Mouse (Mus musculus): ENCODE measurements around the gene Adam23. TPM values are rescaled to one million over a fixed set of nuclear protein-coding genes. Genes with fewer than 3 reads are reported as not detected.

Adam23 gene
- total and polyA plus RNA-seq, 3 experiments = 1.0 to 1.7 (median 1.4) TPM

DNA sequence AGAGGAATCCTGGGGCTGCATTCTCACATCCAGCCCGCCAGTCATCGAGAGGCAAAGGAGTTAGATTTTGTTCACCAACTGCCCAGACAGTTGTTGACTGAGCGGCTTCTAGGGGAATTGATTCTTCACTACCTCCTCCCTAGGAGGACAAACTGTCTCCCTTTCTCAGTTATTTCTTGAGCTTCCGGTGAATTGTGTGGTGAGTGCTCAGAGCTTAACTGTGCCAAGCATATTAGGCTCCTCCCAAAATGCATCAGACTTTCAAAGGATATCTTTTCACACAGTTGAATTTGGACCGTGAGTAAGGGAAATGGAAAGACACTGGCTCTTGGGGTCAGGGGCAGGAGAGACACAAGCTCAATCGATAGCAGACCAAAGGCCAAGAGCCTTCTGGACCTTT lies 39.0 kb downstream of the Adam23 start:
- Histone ChIP-seq H3K9ac (ENCODE audit: low read depth, low read length) (no peak overlapping the region), H3K4me1 (ENCODE audit: control insufficient read depth, insufficient read depth, low read length) (no peaks in the 10 kb centered on the region), H3K79me2 (replicated peaks; ENCODE audit: control insufficient read depth, insufficient read depth, low read length) (no peaks in the 10 kb centered on the region), H3K27ac (no peak overlapping the region), H3K36me3 (ENCODE audit: control insufficient read depth, insufficient read depth, low read length) (no peaks in the 10 kb centered on the region), H3K27me3 (ENCODE audit: control insufficient read depth, insufficient read depth, low read length) (no peaks in the 10 kb centered on the region), H3K4me3 (no peak overlapping the region)
- WGBS = 87% methylated on average over 6 of the region's 6 CpGs
- intact Hi-C loops (cut with DNase I) = loop anchor here (10.0 kb wide), 2 partner anchors 210 to 300 kb away; partner anchors contain the start of gene Zdbf2
- DNase-seq = no peak
- no peak for TF ChIP-seq EP300 (IDR thresholded peaks at IDR 0.05; ENCODE audit: insufficient read depth, low read depth, low read length)
- no peak for TF ChIP-seq CTCF (IDR thresholded peaks at IDR 0.05)
- TF ChIP-seq POLR2A (IDR thresholded peaks at IDR 0.05; ENCODE audit: insufficient read depth, low read depth, low read length) = no peak

DNA sequence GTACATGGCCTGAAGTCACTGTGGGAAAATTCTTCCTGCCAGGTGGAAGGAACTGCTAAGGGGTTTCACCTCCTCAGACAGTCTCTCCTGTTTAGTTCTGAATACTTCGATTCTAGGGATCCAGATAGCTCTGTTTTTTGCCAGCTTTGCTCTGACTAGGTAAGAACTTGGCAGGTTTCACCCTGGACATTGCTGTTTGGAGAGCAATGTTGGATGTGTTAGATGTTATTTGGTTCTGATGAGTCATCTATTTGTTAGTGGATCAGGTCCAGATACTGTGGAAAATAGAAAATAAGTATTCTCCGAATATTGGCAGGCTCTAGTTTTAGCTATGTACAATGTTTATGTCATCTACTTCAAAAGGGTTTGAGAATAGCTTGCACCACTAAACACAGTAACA lies 41.0 kb downstream of the Adam23 start:
- no peak overlapping the region for H3K27ac ChIP-seq
- DNase-seq = no peak

GRCm38 (mm10) chr1:63491001-63491400 lies 45.3 kb downstream of the Adam23 start:
- intact Hi-C loops (cut with DNase I) = no loop called here
- Histone ChIP-seq H3K27me3 (ENCODE audit: control insufficient read depth, insufficient read depth, low read length) (no peaks in the 10 kb centered on the region), H3K4me1 (ENCODE audit: control insufficient read depth, insufficient read depth, low read length) (no peaks in the 10 kb centered on the region), H3K4me3 (no peak overlapping the region), H3K27ac (no peak overlapping the region), H3K79me2 (replicated peaks; ENCODE audit: control insufficient read depth, insufficient read depth, low read length) (no peaks in the 10 kb centered on the region), H3K36me3 (ENCODE audit: control insufficient read depth, insufficient read depth, low read length) (no peaks in the 10 kb centered on the region), H3K9ac (ENCODE audit: low read depth, low read length) (no peak overlapping the region)
- 44% methylated on average over 1 of the region's 1 CpGs for WGBS
- no peak for DNase-seq
- no peak for TF ChIP-seq EP300 (IDR thresholded peaks at IDR 0.05; ENCODE audit: insufficient read depth, low read depth, low read length)
- TF ChIP-seq POLR2A (IDR thresholded peaks at IDR 0.05; ENCODE audit: insufficient read depth, low read depth, low read length) = no peak
- TF ChIP-seq CTCF (IDR thresholded peaks at IDR 0.05) = no peak

More for the DNA sequence above, 41.0 kb downstream of the Adam23 start:
- TF ChIP-seq EP300 (IDR thresholded peaks at IDR 0.05; ENCODE audit: insufficient read depth, low read depth, low read length) (no peak), CTCF (IDR thresholded peaks at IDR 0.05) (no peak), POLR2A (IDR thresholded peaks at IDR 0.05; ENCODE audit: insufficient read depth, low read depth, low read length) (no peak)
- Histone ChIP-seq H3K9ac (ENCODE audit: low read depth, low read length) (no peak overlapping the region), H3K4me3 (no peak overlapping the region), H3K4me1 (ENCODE audit: control insufficient read depth, insufficient read depth, low read length) (no peaks in the 10 kb centered on the region), H3K27me3 (ENCODE audit: control insufficient read depth, insufficient read depth, low read length) (no peaks in the 10 kb centered on the region), H3K36me3 (ENCODE audit: control insufficient read depth, insufficient read depth, low read length) (no peaks in the 10 kb centered on the region), H3K79me2 (replicated peaks; ENCODE audit: control insufficient read depth, insufficient read depth, low read length) (no peaks in the 10 kb centered on the region)
- WGBS = 69% methylated on average over 2 of the region's 2 CpGs
- intact Hi-C loops (cut with DNase I) = loop anchor here (10.0 kb wide), 2 partner anchors 212 to 302 kb away; partner anchors contain the start of gene Zdbf2

GRCm38 (mm10) chr1:63493325-63493724 lies 47.6 kb downstream of the Adam23 start:
- intact Hi-C loops (cut with DNase I) = no loop called here
- Histone ChIP-seq H3K36me3 (ENCODE audit: control insufficient read depth, insufficient read depth, low read length) (no peaks in the 10 kb centered on the region), H3K4me3 (no peak overlapping the region), H3K9ac (ENCODE audit: low read depth, low read length) (no peak overlapping the region), H3K4me1 (ENCODE audit: control insufficient read depth, insufficient read depth, low read length) (no peaks in the 10 kb centered on the region), H3K27ac (no peak overlapping the region), H3K27me3 (ENCODE audit: control insufficient read depth, insufficient read depth, low read length) (no peaks in the 10 kb centered on the region), H3K79me2 (replicated peaks; ENCODE audit: control insufficient read depth, insufficient read depth, low read length) (no peaks in the 10 kb centered on the region)
- TF ChIP-seq POLR2A (IDR thresholded peaks at IDR 0.05; ENCODE audit: insufficient read depth, low read depth, low read length) (no peak), EP300 (IDR thresholded peaks at IDR 0.05; ENCODE audit: insufficient read depth, low read depth, low read length) (no peak), CTCF (IDR thresholded peaks at IDR 0.05) (no peak)
- DNase-seq = no peak
- 49% methylated on average over 5 of the region's 5 CpGs for WGBS

DNA sequence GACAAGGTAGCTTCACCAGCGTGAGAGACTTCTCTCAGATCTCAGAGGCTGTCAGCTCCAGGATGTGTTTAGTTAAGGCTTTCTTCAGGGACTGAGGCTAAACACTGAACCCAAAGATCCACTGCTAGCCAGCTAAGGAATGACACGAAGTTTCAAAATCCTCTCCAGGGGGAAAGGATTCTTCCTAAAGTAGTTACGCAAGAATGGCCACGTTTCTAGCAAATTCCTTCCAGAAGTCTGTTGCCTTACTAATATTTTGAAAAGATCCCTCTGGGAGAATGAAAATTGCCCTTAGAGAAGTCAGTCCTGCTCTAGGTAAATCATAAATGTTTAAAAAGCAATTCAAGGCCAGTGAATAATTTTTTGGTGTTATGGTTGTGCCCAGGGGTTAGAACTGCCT lies 61.7 kb downstream of the Adam23 start:
- no peak overlapping the region for H3K9ac ChIP-seq (ENCODE audit: low read depth, low read length)
- no peaks in the 10 kb centered on the region for H3K4me1 ChIP-seq (ENCODE audit: control insufficient read depth, insufficient read depth, low read length)
- no peak overlapping the region for H3K4me3 ChIP-seq
- H3K27me3 ChIP-seq (ENCODE audit: control insufficient read depth, insufficient read depth, low read length) = no peaks in the 10 kb centered on the region
- TF ChIP-seq POLR2A (IDR thresholded peaks at IDR 0.05; ENCODE audit: insufficient read depth, low read depth, low read length) (no peak), EP300 (IDR thresholded peaks at IDR 0.05; ENCODE audit: insufficient read depth, low read depth, low read length) (no peak), CTCF (IDR thresholded peaks at IDR 0.05) (no peak)
- H3K79me2 ChIP-seq (replicated peaks; ENCODE audit: control insufficient read depth, insufficient read depth, low read length) = no peaks in the 10 kb centered on the region
- H3K27ac ChIP-seq = no peak overlapping the region
- no peaks in the 10 kb centered on the region for H3K36me3 ChIP-seq (ENCODE audit: control insufficient read depth, insufficient read depth, low read length)
- DNase-seq = no peak
- 64% methylated on average over 4 of the region's 4 CpGs for WGBS
- intact Hi-C loops (cut with DNase I) = no loop called here

DNA sequence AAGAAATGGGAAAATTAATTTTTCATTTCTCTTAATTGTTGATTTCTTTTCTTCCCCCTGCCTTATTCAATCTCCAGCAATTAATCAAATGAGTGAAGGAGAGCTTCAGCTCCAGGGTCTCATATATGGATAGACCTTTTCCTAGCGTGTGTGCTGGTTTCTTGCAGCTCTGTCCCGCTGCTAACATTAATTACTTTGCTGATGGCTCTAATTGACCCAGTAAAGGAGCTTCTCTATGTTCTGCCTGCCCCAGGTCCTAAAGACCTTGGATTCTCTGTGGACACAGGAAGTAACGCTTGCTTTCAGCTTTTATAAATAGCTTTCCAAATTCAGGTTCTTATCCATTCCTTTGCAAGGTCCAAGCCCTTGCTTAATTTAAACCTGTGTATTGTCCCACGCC lies 63.1 kb downstream of the Adam23 start:
- Histone ChIP-seq H3K27ac (no peak overlapping the region), H3K9ac (ENCODE audit: low read depth, low read length) (no peak overlapping the region), H3K36me3 (ENCODE audit: control insufficient read depth, insufficient read depth, low read length) (no peaks in the 10 kb centered on the region), H3K4me1 (ENCODE audit: control insufficient read depth, insufficient read depth, low read length) (no peaks in the 10 kb centered on the region), H3K27me3 (ENCODE audit: control insufficient read depth, insufficient read depth, low read length) (no peaks in the 10 kb centered on the region), H3K79me2 (replicated peaks; ENCODE audit: control insufficient read depth, insufficient read depth, low read length) (no peaks in the 10 kb centered on the region), H3K4me3 (no peak overlapping the region)
- DNase-seq = no peak
- intact Hi-C loops (cut with DNase I) = no loop called here
- TF ChIP-seq EP300 (IDR thresholded peaks at IDR 0.05; ENCODE audit: insufficient read depth, low read depth, low read length) (no peak), CTCF (IDR thresholded peaks at IDR 0.05) (no peak)
- 49% methylated on average over 4 of the region's 4 CpGs for WGBS

Measured in heart, adult 2 months (tissue).